Mouse (Mus musculus) testis, postnatal 14 days (tissue): ENCODE data around the gene Trabd2b.

Experiments
- DNase-seq: peaks from one replicate; pipeline ENCODE4 v3.0.0; 2021; ENCODE audit warnings: low spot score

Trabd2b gene

GRCm38 (mm10) chr4:114542136-114542535 is 135.6 kb downstream of the Trabd2b start:
- no peak for DNase-seq

DNA sequence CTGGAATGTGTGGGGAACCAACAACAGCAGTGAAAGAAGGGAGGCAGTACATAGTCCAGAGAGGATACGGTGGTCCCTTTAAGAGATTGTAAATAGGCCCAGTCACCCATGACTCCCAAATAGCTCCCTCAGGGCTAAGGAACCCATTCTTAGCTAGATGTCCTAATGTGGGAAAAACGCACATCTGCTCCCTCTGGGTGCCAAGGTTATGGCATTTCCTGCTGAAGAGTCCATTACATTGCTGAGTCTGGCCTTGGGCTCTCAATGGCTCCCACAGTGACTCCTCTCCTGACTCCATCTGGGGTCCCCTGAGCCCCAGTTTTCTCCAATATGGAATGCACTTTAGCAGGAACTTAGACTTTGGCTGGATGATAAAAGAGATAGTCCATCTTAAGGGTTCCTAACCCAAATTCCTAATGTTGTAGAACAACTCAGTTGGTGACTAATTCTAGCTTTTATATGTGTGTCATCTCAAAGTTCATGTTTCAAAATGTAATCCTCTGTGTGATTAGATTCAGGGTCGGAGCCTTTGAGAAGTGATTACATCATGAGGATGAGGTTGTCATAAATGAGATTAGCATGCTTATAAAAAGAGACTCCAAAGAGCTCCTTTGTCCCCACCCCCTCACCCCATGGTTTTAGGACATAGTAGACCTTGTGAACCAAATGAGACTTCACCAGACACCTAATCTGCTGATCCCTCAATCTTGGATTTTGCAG is 139.1 kb downstream of the Trabd2b start:
- no peak for DNase-seq

DNA sequence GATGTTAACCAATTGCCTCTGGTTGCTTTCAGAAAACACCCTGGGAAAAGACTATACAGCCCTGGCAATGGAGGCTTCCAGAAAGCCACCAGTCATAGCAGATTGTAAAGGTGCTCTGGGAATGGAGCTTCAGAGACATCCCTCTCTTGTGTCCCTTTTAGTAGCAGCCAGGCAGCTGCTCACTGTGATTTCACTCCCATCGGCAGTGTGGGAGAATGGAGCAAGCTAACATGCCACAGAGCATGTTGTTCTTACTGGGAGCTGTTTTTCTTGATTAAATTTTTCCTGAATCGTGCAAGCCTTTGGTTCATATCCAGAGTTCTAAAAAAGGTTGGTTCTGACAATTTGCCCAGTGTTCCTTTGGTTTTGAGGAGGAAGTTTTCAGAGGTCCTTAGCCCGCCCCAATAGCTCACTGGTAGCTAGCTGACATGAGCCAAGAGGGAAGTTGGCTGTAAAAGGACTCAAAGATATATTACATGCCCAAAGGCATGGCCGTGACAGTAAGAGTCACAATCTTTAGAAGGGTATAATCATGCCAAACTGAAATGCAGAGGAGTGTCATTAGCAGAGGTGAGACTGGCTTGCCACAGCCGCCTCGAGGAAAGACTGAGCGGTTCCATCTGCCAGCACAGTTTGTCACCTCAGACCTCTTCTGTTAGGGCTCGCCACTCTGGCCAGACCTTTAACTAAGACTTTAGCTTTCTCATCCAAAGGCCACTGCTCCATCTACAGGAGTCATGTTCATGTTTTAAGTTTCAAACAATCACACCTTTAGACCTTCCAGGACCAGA is 141.3 kb downstream of the Trabd2b start:
- DNase-seq, result no peak

- DNase-seq, result no peak
Measured at GRCm38 (mm10) chr4:114549487-114549886, 143.0 kb downstream of the Trabd2b start.

DNA sequence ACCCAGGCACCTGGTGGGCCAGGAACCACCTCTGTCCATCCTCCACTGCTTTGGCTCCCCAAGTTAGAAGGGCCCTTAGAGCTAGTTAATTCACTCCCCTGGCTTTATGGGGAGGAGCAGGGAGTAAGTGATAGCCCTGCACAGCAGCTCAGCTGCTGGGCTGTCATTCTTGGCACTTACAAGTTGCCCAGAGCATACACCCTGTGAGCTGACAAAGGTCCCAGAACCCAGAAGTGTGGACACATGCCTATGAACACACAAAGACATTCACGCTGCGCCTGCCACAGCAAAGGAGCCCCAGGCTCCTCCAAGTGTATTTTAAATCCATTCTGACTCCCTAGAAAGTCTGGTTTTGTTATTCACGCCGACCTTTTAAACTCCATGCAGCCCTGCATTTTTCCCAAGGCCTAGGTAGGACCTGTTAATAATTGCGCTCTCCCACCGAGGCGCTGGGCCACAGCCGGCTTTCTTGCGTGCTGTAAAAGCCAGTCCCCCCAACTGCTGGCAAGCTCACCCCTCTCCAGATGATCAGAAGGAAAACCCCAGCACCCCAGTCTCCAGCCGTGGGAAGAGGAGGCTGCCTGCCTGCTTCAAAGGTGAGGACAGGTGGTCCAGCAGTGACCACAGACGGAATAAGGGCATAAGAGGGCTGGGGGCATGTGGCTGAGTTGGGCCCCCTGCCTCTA is 144.1 kb downstream of the Trabd2b start:
- no peak for DNase-seq

DNA sequence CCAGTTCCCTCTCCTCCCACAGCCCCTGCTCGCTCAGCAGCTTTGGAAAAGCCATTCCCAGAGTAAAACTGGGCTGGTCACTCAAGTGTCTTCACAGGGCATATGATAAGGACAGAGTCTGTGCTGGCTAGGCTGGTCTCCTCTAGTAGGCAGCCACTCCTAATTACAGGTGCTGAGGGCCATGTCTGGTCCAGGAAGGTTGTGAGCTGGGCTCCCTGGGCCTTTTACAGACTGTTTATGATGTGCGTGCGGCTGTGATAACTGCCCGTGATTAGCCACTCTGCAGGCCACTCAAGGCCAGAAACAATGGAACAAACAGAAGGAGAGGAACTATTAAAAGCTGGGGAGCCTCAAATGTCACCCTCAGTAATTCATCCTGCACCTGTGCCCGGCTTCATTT is 150.4 kb downstream of the Trabd2b start:
- DNase-seq, result no peak

- DNase-seq, result no peak
Measured at GRCm38 (mm10) chr4:114557731-114558130, 151.2 kb downstream of the Trabd2b start.

GRCm38 (mm10) chr4:114558487-114558886 is 152.0 kb downstream of the Trabd2b start:
- DNase-seq, result no peak

DNA sequence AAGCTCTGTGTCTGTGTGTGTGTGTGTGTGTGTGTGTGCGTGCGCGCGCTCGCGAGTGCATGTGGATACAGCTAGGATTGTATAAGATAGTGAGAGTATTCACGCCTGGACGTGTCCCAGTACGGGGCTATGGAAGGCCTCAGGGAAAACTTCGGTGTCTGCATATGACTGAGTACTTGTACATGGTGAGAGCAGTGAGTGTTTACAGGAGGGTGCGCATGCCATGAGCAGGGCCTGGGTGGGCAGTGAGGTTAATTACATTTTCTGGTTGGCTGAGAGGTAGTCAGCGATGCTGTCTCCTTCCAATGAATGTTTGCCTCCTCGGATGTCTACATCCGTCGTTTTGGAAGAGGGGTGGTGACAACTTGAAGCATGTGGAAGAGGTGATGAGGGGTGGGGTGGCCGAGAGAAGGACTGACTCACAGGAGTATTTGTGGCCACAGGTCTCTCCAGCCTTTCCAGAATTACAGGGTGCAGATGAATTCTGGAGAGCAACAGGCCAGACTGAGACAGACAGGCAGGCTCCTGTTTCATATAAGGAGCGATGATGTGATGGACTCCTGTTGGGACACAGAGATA is 154.2 kb downstream of the Trabd2b start:
- no peak for DNase-seq

DNA sequence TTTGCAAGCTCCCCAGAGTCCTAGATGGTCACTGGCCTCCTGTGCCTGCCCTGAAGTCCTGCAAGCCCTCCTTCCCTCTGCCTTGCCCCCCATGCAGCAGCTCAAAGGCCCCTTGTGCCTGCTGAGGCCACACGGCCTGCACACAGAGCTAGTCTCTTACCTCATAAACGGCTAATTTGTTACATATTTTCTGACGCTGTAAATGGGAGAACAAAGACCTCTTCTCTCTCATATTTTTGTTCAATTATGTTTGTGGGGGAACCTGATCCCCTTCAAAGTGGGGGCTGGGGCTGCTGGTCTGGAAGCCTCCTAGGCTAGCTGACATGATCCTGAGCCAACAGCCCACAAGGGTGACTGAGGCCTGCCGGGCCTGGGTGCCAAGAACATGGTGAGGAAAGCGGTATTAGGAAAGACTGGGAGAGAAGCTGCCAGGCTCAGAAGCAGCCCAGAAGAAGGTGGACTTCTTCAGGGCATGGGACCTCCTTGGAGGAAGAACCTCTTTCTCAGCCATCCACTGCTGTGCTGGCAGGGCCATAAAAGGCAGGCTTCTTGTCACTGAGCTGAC is 157.7 kb downstream of the Trabd2b start:
- DNase-seq, result no peak

GRCm38 (mm10) chr4:114567594-114567993 is 161.1 kb downstream of the Trabd2b start:
- no peak for DNase-seq

GRCm38 (mm10) chr4:114568081-114568605 is 161.6 kb downstream of the Trabd2b start:
- no peak for DNase-seq

DNA sequence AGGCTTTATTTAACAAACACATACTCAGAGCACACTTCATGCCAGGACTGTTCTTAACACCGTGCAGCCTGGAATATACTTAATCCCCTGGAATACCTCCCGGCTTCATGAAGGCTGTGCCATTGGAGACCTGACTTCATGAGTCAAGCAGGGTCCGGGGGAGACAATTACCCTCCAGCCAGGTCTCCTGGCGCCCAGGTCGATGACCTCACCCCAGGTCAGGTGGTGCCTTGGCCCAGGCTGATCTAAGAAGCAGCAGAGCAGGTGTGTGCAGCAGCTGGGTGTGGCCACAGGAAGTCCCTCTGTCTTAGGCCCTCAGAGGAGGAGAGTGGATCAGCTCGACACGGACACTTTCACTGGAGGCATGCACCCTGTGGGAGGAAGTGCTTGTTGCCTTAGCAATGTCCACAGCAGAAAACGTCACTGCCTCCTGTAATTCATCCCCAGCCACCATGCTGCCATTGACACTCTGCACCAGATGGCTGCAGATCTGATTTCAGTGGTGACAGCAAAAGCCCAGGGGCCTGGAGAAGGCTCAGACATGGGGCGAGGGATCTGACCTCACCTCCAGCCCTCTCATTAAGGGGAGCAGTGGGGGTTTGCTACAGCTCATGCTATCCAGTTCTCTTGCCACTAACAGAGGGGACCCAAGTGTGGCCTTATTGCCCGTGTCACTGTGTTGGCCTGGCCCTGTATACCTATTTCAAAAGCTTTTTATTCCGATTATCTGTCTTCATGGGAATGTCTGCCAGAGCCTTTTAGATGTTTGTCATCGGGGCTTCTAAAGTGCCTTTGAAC is 171.8 kb downstream of the Trabd2b start:
- DNase-seq, result no peak

GRCm38 (mm10) chr4:114583546-114584144 is 177.1 kb downstream of the Trabd2b start:
- DNase-seq, result no peak

DNA sequence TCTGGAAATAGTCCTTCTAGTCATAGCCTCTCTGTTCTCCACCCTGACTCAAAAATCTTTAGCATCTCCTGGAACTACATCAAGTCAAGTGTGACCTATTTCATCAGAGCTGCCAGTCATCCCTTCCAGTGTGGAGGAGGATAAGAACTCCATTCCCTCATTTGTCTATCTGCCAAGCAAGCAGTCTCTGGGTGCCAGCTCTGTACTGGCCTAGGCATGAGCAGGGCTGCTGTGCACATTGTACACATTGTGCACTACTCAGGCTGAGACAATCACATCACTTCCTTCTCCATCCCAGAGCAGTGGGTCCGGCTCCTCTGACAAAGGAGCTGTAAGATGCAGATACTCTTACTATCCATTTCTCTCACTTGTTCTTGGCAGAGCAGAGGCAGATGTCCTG is 178.2 kb downstream of the Trabd2b start:
- DNase-seq, result no peak

- DNase-seq, result no peak
Measured at GRCm38 (mm10) chr4:114593554-114594215, 187.2 kb downstream of the Trabd2b start.

GRCm38 (mm10) chr4:114595188-114595701 is 188.7 kb downstream of the Trabd2b start:
- DNase-seq, result no peak

- no peak for DNase-seq
Measured at GRCm38 (mm10) chr4:114599121-114599520, 192.6 kb downstream of the Trabd2b start.

DNA sequence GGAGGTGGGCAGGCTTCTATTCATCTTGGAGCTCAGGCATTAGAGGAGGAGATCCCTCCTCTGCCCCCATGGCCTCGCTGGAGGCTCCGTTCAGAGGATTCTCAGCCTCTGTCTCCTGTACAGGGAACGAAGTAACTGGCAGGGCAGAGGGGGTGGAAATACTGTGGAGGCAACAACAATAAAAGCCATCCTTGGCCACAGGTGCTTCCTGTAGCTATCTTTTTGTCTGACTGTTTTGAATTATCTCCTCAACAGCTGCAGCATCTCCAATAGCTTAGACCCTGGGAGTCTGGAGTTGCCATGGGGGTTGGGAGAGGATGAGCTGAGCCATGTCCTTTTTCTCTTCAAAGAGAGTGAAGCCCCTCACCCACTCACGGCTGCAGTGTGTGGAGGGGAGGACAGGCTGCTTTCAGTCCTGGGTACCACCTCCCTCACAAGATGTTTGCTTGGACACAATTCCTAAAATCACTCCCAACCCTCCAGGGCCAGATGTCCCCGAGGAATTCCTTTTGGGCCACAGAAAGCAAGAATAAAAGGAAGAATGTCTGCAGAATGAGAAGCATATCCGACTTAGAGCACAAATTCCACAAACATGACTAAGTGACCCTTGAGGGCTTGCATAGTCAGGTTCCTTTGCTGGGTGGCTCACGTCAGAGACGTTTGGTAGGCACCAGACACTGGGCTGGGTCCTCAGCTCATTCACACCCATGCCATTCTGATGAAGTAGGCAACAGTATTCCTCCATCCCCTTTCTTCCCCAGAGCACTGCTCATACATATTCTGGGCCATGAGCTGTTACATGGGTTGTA is 194.9 kb downstream of the Trabd2b start:
- no peak for DNase-seq
